Mouse (Mus musculus): ENCODE measurements around the gene Cep128.
A peak's percentile ranks its signal among the peaks of the same experiment; 100 is the strongest.

Cep128 gene

DNA sequence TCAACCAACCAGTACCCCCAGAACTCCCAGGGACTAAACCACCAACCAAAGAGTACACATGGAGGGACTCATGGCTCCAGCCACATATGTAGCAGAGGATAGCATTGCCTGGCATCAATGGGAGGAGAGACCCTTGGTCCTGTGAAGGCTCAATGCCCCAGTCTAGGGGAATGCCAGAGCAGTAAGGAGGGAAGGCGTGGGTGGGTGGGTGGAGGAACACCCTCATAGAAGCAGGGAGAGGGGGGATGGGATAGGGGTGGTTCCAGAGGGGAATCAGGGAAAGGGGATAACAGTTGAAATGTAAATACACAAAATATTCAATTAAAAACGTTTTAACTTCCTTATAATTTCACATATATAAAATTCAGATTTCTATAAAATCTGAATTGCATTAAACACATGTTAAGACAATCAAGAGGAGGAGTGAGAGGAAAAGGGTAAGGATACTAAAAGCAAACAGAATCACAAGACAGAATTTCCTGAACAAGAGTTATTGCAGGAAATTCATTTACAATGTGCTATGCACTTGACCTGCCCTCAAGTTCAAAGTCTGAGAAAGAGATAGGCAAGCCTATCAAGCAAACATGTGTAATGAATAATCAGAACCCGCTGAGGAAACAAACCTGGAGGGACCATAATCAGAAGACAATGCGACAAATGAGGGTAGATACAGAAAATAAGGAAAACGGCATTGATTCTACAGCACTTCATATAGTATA, 207.2 kb downstream of the Cep128 start:
- DNase-seq, result no peak

DNA sequence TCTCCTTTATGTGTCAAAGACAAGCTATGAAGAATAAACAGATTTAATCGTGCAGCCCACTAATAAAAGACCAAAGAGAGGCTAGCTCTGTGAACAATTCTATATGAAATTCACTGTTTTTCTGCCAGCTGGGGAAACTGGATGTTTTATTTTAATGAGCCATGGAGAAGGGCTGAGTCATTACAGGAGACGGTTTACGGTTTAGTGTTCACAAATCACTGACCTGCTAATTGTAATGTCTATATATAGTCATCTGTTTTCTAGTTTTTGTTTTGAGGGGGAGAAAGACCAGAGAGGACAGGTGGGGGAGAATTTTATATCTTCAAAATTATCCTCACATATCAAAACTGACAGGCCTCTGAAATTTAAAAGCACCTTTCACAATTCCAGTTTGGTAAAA, 212.6 kb downstream of the Cep128 start:
- no peak for DNase-seq

DNA sequence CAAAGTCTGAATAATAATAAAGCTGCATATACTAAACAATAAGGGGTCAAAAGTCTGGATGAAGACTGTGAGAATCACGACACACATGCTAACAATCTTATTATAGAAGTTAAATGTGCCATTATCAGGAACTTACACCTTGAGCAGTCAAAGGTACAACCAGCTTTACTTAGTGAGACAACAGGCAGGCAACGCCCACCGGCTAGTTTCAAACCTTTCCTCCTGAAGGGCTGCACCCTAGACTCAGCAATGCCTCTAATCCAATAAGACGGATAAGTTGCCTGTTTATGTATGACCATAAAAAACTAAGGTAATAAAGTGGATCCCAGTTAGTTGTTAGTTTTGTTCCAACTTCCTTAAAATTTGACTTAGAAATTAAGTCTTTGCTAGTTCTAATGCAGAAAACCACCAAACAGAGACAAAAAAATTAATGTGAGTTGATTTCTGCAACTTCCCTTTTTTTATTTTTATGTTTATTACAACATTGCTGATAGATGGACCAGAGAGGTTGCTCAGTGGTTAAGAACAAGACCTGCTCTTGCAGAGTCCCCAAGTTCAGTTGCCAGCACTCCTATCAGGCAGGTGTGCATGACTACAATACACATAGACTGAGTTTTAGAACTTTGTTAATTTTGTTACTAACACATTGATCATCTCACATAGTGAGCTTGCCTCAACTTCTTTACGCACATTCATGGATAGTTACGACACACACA, 223.0 kb downstream of the Cep128 start:
- no peak for DNase-seq

DNA sequence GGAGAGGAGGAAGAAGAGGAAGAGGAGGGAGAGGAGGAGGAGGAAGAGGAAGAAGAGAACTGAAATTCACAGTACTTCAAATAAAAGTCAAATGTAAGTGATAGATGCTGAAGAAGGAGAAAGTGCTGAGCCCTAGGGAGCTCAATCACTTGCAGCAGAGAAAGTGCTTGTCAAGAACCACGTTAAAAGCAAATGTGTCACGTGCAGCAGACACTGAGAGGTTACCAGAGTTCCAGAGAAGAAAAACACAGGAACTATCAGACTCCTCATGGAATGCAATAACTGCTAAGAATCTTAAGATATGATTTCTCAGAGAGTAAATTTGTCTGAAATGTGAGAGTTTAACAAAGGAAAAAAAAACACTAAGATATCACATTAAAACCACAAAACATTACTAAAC, 225.7 kb downstream of the Cep128 start:
- DNase-seq, result no peak

DNA sequence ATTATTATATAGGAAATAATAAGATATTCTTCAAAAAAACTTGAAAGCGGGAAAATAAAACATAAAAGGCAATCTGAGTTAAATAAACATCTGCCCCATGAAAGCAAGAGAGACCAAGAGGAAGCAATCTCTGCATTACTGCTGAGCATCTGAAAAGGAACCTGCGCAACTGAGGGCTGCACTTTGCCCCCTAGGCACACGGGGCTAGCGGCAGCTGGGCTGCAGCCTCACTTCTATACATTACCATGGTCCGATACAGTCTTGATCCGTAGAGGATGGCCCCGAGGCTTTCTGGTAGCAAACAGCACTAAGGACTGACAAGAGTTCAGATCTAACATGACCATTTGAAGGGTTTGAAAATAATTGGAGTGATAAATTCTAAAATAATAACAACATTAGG, 230.2 kb downstream of the Cep128 start:
- DNase-seq, result peak; percentile 6

DNA sequence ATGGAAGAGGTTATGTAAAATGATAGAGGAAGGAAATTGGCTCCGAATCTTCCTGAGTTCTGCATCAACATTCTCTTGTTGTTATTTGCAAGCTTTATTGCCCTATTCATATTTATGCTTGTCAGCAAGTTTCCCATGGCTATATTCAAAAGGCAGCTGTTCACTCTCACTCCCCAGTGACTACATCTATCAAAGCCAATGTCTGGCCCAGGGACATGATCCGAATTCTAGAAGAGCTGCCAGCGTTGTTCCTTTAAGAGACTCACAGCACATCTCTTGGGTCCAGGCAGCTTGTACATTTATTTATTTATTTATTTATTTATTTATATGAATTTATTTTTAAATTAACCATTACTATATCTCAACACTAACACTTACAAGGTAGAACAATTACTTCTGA, 235.1 kb downstream of the Cep128 start:
- DNase-seq, result no peak

DNA sequence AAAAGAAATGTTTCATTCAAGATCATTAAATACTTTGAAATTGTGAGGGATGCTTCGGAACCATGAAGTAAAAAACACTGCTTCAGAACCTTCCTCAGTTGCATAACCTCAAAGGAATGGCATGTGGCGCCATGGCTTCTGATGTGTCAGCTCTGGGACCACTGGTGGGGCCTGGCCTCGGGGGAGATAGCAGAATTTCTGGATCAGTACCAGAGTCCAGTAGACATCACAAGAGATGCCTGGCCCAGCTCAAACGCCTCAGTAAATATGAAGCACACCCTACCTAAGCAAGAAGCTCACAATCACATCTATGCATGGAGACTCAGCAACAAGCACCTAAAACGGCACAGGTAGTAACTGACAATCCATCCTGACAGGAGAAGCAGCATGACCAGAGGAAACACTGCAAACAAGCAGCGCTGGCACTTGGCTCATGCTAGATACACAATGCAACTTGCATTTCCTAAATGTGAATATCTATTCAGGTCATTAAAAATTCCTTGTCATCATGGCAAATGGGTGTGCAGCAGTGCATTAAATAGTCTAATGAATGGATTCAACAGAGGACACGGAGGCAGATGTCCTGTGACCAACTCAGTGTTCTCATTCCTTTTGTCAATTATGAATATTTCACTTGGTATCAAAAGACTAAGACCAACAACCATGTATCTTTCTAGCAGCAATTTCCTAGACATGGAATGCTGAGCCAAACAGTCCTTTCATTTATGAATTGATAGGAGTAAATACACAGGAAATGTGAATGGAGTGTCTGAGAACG, 249.3 kb downstream of the Cep128 start:
- DNase-seq, result peak; percentile 84

DNA sequence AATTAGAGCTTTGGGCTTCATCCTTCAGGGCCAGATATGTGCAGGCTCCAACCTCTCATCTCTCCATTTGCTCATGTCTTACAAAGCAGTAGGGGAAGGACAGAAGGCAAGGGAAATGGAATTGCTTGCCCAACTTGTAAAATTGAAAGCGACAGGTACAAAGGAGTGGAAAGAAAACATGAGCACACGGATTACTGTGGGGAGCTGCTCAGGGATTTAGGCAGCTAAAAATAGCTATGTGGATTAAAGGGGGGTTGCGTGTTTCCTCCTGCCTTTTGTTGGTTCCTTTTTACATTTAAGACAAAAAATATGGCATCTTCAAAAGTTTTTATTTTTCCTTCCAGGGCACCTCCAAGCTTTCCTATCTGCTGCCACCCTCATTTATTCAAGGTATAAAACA, 269.2 kb downstream of the Cep128 start:
- peak; percentile 41 for DNase-seq

DNA sequence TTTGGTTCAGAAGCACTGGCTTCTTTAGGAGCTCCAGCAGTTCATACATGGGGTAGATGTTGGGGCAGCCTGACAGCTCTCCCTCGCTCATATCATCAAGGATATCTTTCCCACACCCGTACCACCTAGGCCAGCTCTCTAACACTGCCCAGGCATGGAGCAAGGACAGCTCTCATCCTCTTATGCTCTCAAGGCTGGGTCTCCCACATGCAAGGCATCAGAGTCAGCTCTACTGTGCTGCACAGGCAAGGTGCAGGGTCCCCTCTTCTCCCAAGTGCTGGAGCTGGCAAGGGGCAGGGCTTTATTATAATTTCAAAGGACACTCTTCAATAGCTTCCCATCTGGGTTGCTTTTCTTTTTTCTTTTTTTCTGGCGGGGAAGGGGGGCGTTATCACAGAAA, 280.9 kb downstream of the Cep128 start:
- no peak for DNase-seq

DNA sequence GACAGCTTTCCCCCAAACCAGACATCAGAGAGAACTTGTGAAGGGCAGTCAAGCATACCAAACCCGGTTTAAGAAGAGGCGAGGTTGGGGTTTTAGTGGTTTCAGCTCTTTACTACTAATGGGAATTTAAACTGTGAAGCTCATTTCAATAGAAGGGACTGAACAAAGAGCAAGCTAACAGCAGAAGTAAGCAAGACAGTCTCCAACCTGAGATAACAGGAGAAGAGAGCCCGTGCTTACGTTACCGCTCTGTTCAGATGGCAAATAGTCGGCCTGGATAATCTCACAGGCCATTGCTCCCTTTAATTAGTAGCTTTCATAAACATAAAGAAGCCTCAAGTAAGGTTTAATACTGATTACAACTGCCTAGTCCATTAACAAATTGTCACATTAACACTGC, 286.3 kb downstream of the Cep128 start:
- DNase-seq, result peak; percentile 40

DNA sequence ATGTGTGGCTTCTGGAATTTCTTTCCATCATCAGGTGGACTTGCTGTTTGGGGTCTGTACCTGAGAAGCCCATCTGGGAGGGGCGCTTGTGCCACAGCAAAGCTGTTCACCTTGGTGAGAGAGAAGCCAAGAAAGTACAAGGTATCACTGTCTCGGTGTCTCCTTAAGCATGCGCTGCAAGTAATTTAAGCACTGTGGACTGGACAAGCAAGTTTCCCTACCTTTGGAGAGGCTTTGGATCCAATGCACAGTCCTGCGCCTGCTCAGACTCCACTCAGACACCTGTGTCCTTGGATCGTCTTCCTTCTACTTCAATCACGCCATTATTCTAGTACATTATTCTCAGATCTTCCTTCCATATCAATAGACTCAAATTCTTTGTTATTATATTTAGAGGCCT, 288.0 kb downstream of the Cep128 start:
- DNase-seq, result no peak

DNA sequence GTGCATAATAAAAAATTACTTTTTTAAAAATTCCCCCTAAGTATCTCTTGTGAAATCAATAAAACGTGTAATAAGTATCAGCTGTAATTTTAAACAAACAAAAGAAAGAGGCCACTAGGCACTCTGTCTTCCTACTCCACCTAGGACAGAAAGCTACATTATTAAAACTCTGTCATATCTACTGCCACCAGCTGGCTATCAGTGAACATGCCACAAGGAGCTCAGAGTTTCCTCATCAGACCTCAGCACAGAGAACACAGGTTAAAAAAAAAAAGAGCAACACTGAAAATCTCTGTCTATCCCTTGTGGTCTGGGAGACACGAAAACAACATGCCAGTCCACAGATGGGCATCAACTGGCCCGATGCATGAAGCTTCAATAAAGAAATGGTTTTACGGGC, 295.9 kb downstream of the Cep128 start:
- no peak for DNase-seq

DNA sequence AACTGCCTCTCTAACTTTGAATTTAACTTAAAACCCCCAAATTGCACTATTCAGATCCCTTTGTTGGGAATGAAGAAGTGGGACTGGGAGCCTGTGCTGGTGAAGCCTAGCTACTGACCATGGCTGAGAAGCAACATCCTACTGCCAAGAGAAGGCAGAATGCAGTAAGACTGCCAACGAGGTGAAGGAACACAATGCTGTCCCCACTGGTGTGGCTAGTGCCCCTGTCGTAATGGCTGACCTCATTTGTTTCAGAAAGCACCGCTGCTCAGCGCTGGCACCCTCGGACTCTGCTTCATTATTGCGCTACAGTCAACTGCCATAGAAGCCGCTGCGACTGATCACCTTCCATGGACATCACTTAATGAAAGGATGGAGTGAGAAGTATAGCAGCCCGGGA, 298.2 kb downstream of the Cep128 start:
- no peak for DNase-seq

DNA sequence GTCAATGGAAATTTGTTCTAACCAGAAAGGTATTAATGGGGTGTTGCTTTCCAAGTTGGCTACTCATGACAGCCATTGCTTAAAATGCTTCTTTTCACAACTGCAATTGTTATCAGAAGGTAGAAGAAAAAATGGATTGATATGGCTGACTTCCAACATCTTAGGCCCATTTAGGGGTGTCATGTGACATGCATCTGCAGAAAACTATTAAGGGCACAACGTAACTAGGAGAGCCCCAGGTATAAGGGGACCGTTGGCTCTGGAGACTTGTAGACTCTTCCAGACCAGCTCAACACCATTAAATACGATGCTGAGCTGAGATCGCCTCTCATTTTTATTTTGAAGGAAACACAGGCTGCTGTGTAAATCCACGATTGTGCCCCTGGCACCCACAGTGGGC, 308.6 kb downstream of the Cep128 start:
- no peak for DNase-seq

DNA sequence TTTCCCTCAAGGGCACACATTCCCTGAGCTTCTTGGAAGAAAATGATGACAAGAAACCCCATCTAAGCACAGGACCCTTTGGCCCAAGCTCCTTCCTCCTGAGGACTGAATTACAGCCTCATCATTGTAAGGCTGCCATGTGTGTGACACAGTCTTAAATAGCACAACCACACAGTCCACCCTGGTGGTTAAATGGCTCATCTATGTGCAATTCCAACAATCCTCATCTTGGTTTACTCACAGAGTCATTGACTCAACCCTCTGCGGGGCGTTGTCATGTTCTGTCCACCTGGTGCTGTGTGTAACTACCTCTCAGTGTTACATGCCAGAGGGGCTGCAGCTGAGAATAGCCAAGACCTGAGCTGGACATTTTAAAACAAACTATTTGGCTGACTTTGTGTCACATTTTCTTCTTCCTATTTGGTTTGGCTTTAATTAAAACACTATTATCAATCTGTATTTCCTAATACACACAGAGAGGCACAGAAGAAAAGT, 313.6 kb downstream of the Cep128 start:
- no peak for DNase-seq

DNA sequence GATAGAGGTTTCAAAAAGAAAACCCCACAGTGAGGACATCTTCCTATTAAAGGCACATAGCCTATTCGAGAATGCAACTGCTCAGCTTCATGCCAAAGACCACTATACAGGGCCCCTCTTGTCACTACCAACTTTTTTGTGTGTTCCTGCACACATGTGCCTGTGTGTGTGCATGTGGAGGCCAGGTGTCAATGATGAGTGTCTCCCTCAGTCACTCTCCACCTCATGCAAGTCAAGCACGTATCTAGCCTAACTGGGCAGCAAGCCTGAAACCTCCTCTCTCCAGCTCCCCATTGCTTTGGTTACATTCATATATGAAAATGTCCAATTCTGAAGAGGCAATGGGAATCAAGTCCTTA, 317.1 kb downstream of the Cep128 start:
- no peak for DNase-seq

DNA sequence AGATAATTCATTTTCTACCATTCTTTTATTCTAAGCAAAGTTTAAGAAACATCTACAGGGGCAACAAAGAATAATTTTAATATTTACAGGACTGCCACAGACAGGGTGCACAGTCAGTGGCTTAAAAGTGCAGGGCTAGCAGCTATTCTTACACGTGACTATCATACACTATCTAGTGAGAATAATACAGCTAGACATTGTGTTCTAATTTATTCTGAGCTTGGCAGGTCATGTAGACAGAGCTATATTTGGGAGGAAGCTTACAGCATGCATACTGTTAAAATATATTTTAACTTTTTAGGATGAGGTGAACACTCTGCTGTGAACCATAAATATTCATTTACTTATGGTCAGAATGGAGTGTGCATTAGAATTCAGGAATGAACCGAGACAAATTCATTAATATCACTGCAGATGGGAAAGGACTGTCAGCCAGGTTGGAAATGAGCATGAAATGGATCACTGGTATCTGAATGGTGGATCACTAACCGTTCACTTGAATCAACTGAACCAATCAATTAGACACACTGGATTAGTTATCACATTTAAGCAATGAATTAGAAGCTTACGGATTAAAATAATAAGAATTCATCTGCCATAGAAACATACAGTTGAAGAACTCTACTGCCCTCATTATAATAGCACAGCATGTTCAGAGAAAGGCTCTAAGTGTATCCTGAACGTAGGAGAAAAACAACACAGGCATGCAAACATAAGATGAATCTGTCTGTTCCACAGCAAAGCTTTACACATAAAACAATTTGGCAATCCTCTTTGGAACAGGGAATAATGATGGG, 317.7 kb downstream of the Cep128 start:
- no peak for DNase-seq

DNA sequence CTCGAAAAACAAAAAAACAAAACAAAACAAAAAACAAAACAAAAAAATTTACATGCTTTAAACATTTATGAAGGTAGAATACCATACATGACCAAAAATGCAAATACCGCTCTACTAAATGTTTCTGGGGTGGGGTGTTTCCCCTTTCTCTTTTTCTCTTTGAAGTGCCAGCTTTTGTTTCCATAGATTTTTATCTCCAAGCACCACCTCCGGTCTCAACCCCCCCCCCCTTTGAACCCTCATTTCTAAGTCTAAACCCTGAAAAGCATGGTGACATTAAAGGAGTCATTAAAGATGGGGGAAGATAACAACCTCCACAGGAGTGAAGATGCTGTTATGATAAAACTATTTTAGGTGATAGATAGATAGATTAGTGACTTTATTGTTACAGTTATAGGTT, 318.8 kb downstream of the Cep128 start:
- no peak for DNase-seq

DNA sequence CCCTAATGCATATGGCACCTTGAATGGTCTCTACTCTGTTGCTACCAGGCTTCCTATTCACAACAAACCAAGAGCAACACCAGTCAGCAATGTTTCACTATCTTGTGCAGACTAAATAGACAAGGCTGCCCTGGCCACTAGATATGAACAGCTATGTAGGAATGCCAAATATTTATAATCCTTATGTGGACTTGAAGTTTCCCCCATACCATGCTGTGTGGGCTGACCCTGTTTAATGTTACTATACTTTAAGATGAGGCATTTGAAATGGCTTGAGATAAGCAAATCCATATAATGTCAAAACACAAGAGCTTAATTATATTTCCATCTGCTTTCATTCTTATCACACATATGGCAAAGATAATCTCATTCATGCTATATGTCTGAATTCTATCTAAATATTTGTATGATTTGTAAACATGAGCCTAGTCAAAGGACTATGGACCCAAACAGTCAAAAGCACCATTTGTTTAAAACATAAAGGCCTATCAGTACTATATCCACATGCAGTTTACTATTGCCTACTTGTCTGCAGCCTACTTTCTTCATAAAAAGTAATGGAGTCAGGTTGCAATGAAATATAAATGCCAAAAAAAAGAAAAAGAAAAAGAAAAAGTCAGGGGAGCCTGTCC, 319.7 kb downstream of the Cep128 start:
- DNase-seq, result no peak

DNA sequence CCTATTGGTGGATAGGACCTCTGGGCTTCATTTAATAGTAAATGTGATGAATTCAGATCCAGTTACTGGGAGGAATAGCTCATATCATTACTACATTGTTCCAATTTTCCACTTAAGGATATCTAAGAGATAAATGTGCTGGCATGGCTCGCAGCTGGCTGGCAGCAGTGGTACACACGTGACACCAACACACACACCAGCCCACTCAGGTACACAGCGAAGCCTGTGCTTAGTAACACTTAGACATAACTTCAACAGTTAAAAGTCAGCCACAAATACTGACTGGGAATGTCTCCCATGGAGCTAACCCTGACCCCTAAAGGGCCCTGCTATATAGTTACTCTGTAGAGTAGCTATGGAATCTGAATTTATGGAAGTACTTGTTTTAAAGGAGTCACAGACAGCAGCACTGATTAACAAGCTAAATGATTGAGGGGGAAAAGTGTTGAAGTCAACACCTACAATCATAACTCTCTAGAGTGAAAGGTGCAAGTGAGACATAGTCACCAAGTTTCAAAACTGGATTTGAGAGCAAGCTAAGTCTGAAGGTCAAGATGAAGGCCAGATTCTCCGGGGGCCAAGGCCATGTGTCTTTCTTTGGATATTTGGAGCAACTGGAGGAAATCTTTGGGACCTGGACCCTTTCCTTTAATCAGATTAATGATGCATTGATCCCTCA, 320.7 kb downstream of the Cep128 start:
- DNase-seq, result no peak

DNA sequence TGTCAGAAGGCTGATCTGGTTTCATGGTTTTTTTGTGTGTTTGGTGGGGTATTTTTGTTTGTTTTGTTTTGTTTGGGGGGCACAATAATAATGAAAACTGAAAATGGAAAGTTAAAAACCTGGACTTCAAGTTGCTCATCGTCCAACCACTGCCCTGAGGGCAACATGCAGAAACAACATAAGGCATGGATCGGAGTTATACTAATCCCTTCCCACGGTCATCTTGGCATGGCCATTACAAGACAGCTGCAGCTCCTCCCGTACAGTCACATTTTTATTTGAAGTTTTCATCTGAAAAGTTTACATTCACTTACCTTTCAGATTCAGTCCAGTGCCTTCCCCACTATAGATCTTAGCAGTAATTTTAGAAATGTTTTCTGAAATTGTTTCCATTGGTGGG, 321.5 kb downstream of the Cep128 start:
- DNase-seq, result no peak

DNA sequence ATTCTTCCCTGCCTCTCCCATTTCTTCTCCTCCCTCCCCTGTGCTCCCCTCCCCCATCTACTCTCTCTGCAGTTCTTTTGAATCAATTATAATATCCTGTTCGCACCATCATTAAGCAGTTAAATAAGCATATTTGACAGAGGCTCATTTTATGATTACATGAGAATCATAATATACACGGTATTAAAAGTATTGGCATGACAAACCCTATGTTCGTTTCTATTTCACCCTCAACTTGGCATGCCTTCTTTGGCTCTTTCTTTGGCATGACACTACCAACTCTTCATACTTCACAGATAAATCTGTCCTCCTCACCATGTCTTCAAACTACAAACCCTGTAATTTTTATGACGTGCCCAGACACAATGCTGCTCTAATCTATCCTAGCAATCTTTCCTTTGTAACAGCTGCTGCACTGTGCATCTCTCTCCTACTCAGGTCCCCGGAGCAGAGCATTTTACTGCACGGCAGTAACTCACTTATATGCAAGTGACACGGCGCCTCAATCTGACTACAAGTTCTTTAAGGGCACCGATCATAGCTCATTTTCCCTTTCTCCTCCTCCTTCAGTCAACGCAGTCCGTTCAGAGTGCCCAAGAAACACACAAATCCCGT, 324.4 kb downstream of the Cep128 start:
- no peak for DNase-seq

Measured in retina, postnatal 1 day (tissue).